ENCODE assay signal across 8 mouse cellular contexts in the genomic region with DNA sequence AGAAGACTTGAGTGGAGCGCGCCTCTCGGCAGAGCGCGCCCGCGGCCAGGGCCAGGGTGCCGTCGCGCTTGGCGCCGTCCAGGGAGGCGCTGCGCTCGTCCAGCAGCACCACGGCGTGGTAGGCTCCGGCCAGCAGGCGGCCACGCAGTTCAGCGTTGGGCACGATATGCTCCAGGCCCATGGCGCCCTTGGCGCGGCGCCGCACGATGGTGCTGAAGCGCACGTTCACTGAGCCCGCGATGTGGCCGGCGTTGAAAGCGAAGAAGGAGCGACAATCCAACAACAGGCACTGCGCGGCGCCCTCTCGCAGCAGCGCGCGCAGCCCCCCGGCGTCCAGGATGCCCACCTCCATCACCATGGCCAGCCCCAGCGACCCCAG. TPM values are rescaled to one million over a fixed set of nuclear protein-coding genes. Genes with fewer than 3 reads are reported as not detected.
A peak's percentile ranks its signal among the peaks of the same experiment; 100 is the strongest.
DNase-seq lines count a peak whose midpoint lies in the region; ATAC-seq and TF ChIP-seq lines count a peak whose summit lies in the region.

No protein-coding gene starts in this region.

- no peaks in the 10 kb centered on the region for H3K9me3 ChIP-seq in heart, embryonic 10.5 days
- H3K9me3 ChIP-seq in embryonic facial prominence, embryonic 10.5 days: no peaks in the 10 kb centered on the region
- H3K9me3 ChIP-seq in kidney, embryonic 16.5 days (ENCODE audit: low read length): no peaks in the 10 kb centered on the region
- no peaks in the 10 kb centered on the region for H3K9me3 ChIP-seq in neural tube, embryonic 11.5 days (ENCODE audit: control insufficient read depth, low read length)
- H3K9me3 ChIP-seq in stomach, embryonic 15.5 days: no peaks in the 10 kb centered on the region

- peak; percentile 84 for TF ChIP-seq CTCF in liver, adult 2 months (IDR thresholded peaks at IDR 0.05; ENCODE audit: low read depth, low read length)

- ATAC-seq in kidney, embryonic 16.5 days (ENCODE audit: low FRiP score, low TSS enrichment): peak; percentile 79
- peak; percentile 70 for ATAC-seq in neural tube, embryonic 11.5 days (ENCODE audit: insufficient read depth, low FRiP score, low TSS enrichment)
- peak; percentile 78 for ATAC-seq in stomach, embryonic 15.5 days (ENCODE audit: insufficient read depth, low FRiP score, low read depth)

- peaks cover 64% of the 10 kb centered on the region for H3K4me1 ChIP-seq in heart, embryonic 10.5 days
- H3K4me1 ChIP-seq in embryonic facial prominence, embryonic 10.5 days: peaks cover 57% of the 10 kb centered on the region
- H3K4me1 ChIP-seq in kidney, embryonic 16.5 days (ENCODE audit: insufficient read depth, low read length): peaks cover 43% of the 10 kb centered on the region
- H3K4me1 ChIP-seq in liver, adult 2 months (ENCODE audit: control insufficient read depth, insufficient read depth, low read length): peaks cover 20% of the 10 kb centered on the region
- peaks cover 30% of the 10 kb centered on the region for H3K4me1 ChIP-seq in neural tube, embryonic 11.5 days (ENCODE audit: control insufficient read depth, insufficient read depth, low read length)
- peaks cover 67% of the 10 kb centered on the region for H3K4me1 ChIP-seq in stomach, embryonic 15.5 days

- 0% methylated on average over 46 of the region's 46 CpGs for WGBS in heart, embryonic 10.5 days
- WGBS in embryonic facial prominence, embryonic 10.5 days: under 1% methylated on average over 46 of the region's 46 CpGs
- 0% methylated on average over 42 of the region's 46 CpGs for whole genome bisulfite sequencing in kidney, embryonic 16.5 days
- WGBS in liver, adult 2 months: under 1% methylated on average over 46 of the region's 46 CpGs
- WGBS in neural tube, embryonic 11.5 days: under 1% methylated on average over 45 of the region's 46 CpGs
- WGBS in stomach, embryonic 15.5 days: 0% methylated on average over 46 of the region's 46 CpGs

- H3K27ac ChIP-seq in heart, embryonic 10.5 days: peak overlapping the region; percentile 98
- peak overlapping the region; percentile 97 for H3K27ac ChIP-seq in embryonic facial prominence, embryonic 10.5 days (replicated peaks)
- peak overlapping the region; percentile 98 for H3K27ac ChIP-seq in kidney, embryonic 16.5 days (ENCODE audit: low read length)
- H3K27ac ChIP-seq in liver, adult 2 months (replicated peaks; ENCODE audit: insufficient read depth, low read depth, low read length): peak overlapping the region; percentile 96
- H3K27ac ChIP-seq in neural tube, embryonic 11.5 days (ENCODE audit: low read depth, low read length): peak overlapping the region; percentile 98
- H3K27ac ChIP-seq in stomach, embryonic 15.5 days: peak overlapping the region; percentile 98

- peaks cover 19% of the 10 kb centered on the region for H3K36me3 ChIP-seq in heart, embryonic 10.5 days
- H3K36me3 ChIP-seq in embryonic facial prominence, embryonic 10.5 days (replicated peaks): peaks cover 21% of the 10 kb centered on the region
- H3K36me3 ChIP-seq in kidney, embryonic 16.5 days (ENCODE audit: insufficient read depth, low read length): peaks cover 5% of the 10 kb centered on the region; the same call in 1 of the 2 replicates
- peaks cover 14% of the 10 kb centered on the region for H3K36me3 ChIP-seq in liver, adult 2 months (ENCODE audit: control insufficient read depth, insufficient read depth, low read length)
- H3K36me3 ChIP-seq in neural tube, embryonic 11.5 days (ENCODE audit: control insufficient read depth, insufficient read depth, low read length): peaks cover 3% of the 10 kb centered on the region
- no peaks in the 10 kb centered on the region for H3K36me3 ChIP-seq in stomach, embryonic 15.5 days

- peak; percentile 94 for DNase-seq in heart, embryonic 10.5 days (ENCODE audit: low spot score)
- DNase-seq in heart, postnatal 36 days: no peak
- peak; percentile 85 for DNase-seq in embryonic facial prominence, embryonic 10.5 days (ENCODE audit: low spot score)
- peak; percentile 75 to 83 for DNase-seq in gastrocnemius, postnatal 36 days
- DNase-seq in liver, adult 2 months (ENCODE audit: extremely low read depth, low read depth, low spot score): no peak
- peak; percentile 83 for DNase-seq in neural tube, embryonic 11.5 days (ENCODE audit: low spot score)

- no peak for TF ChIP-seq POLR2A in liver, adult 2 months (IDR thresholded peaks at IDR 0.05; ENCODE audit: extremely low read depth, insufficient read depth, low read length)

- H3K79me2 ChIP-seq in liver, adult 2 months (ENCODE audit: control insufficient read depth, insufficient read depth, low read length): peaks cover 9% of the 10 kb centered on the region; the same call in 1 of the 2 replicates

- 0 out of 2 replicates have a peak, but pooled peaks cover 5% of the 10 kb centered on the region for H3K27me3 ChIP-seq in heart, embryonic 10.5 days (ENCODE audit: insufficient read depth, poor library complexity, severe bottlenecking)
- H3K27me3 ChIP-seq in embryonic facial prominence, embryonic 10.5 days (replicated peaks; ENCODE audit: low read depth, poor library complexity, severe bottlenecking): peaks cover 21% of the 10 kb centered on the region
- no peaks in the 10 kb centered on the region for H3K27me3 ChIP-seq in kidney, embryonic 16.5 days (ENCODE audit: insufficient read depth, low read length)
- H3K27me3 ChIP-seq in liver, adult 2 months (ENCODE audit: control insufficient read depth, insufficient read depth, low read length): no peaks in the 10 kb centered on the region
- H3K27me3 ChIP-seq in neural tube, embryonic 11.5 days (ENCODE audit: control insufficient read depth, insufficient read depth, low read length): no peaks in the 10 kb centered on the region
- H3K27me3 ChIP-seq in stomach, embryonic 15.5 days (replicated peaks): no peaks in the 10 kb centered on the region

- H3K4me3 ChIP-seq in heart, embryonic 10.5 days: peak overlapping the region; percentile 78
- H3K4me3 ChIP-seq in embryonic facial prominence, embryonic 10.5 days: peak overlapping the region; percentile 66
- H3K4me3 ChIP-seq in kidney, embryonic 16.5 days (ENCODE audit: low read length): peak overlapping the region; percentile 75
- H3K4me3 ChIP-seq in liver, adult 2 months (ENCODE audit: insufficient read depth, low read depth, low read length): peak overlapping the region; percentile 81
- peak overlapping the region; percentile 54 for H3K4me3 ChIP-seq in neural tube, embryonic 11.5 days (ENCODE audit: low read depth, low read length)
- peak overlapping the region; percentile 73 for H3K4me3 ChIP-seq in stomach, embryonic 15.5 days (replicated peaks)

- H3K9ac ChIP-seq in kidney, embryonic 16.5 days (replicated peaks; ENCODE audit: low read length): peak overlapping the region; percentile 90
- H3K9ac ChIP-seq in liver, adult 2 months (ENCODE audit: low read depth, low read length): peak overlapping the region; percentile 98
- H3K9ac ChIP-seq in neural tube, embryonic 11.5 days (ENCODE audit: low read length): peak overlapping the region; percentile 92
- peak overlapping the region; percentile 79 for H3K9ac ChIP-seq in stomach, embryonic 15.5 days

- peak overlapping the region; percentile 87 for H3K4me2 ChIP-seq in kidney, embryonic 16.5 days (replicated peaks; ENCODE audit: low read depth, low read length)
- H3K4me2 ChIP-seq in neural tube, embryonic 11.5 days (ENCODE audit: low read depth): peak overlapping the region; percentile 61
- peak overlapping the region; percentile 89 for H3K4me2 ChIP-seq in stomach, embryonic 15.5 days

- intact Hi-C loops in heart, postnatal 36 days (cut with DNase I): loop anchor here (1.0 to 5.0 kb wide), 5 partner anchors 39 to 131 kb away; no protein-coding TSS in a partner anchor
- intact Hi-C loops in gastrocnemius, postnatal 36 days (cut with DNase I): loop anchor here (2.0 kb wide), 2 partner anchors 41 to 89 kb away; no protein-coding TSS in a partner anchor

RNA-seq across cellular contexts. Expression of gene Ergic1, which starts 53.3 kb away (rescaled TPM):
- polyA plus RNA-seq in heart, embryonic 10.5 days (2016; fragmentation: Nextera tagmentation; extraction: Ambion mirVana): 130 and 150 TPM in 2 replicates
- total RNA-seq in heart, postnatal 36 days (2021): 10 to 100 TPM; 47.5 to 56.2 TPM
- polyA plus RNA-seq in embryonic facial prominence, embryonic 10.5 days (2016; fragmentation: Nextera tagmentation; extraction: Ambion mirVana): 107 and 109 TPM in 2 replicates
- 10 to 100 TPM; 47.2 to 51.5 TPM for total RNA-seq in gastrocnemius, postnatal 36 days (2021)
- 131 and 141 TPM in 2 replicates for polyA plus RNA-seq in kidney, embryonic 16.5 days (2015; fragmentation: Nextera tagmentation; extraction: Ambion mirVana)
- total RNA-seq in liver, adult 2 months (2014; rRNA removed): 30.7 and 34.6 TPM in 2 replicates
- polyA plus RNA-seq in liver, adult 2 months (2012; rRNA removed): 93.3 and 106 TPM in 2 replicates
- 121 and 126 TPM in 2 replicates for polyA plus RNA-seq in neural tube, embryonic 11.5 days (2014; fragmentation: Nextera tagmentation; extraction: Ambion mirVana)
- 106 and 113 TPM in 2 replicates for polyA plus RNA-seq in stomach, embryonic 15.5 days (2015; fragmentation: Nextera tagmentation; extraction: Ambion mirVana)

RNA-seq across cellular contexts. Expression of gene Dusp1, which starts 54.0 kb away (rescaled TPM):
- polyA plus RNA-seq in heart, embryonic 10.5 days (2016; fragmentation: Nextera tagmentation; extraction: Ambion mirVana): 28.8 and 31.5 TPM in 2 replicates
- 100 to 1,000 TPM in 1 of 2 experiments, 10 to 100 TPM in 1; 49.6 to 105 TPM for total RNA-seq in heart, postnatal 36 days (2021)
- 22.5 and 23.3 TPM in 2 replicates for polyA plus RNA-seq in embryonic facial prominence, embryonic 10.5 days (2016; fragmentation: Nextera tagmentation; extraction: Ambion mirVana)
- total RNA-seq in gastrocnemius, postnatal 36 days (2021): 100 to 1,000 TPM in 1 of 2 experiments, 10 to 100 TPM in 1; 74.6 to 112 TPM
- polyA plus RNA-seq in kidney, embryonic 16.5 days (2015; fragmentation: Nextera tagmentation; extraction: Ambion mirVana): 26.8 and 28.3 TPM in 2 replicates
- 10.5 and 10.7 TPM in 2 replicates for total RNA-seq in liver, adult 2 months (2014; rRNA removed)
- polyA plus RNA-seq in liver, adult 2 months (2012; rRNA removed): 22.2 and 40.0 TPM in 2 replicates
- 32.9 and 34.0 TPM in 2 replicates for polyA plus RNA-seq in neural tube, embryonic 11.5 days (2014; fragmentation: Nextera tagmentation; extraction: Ambion mirVana)
- 15.8 and 19.3 TPM in 2 replicates for polyA plus RNA-seq in stomach, embryonic 15.5 days (2015; fragmentation: Nextera tagmentation; extraction: Ambion mirVana)

Comparison
In these comparisons a context has a peak if more than half of its experiments do, and no peak if none do; other contexts are left out.
1. DNase-seq: peak in heart, embryonic 10.5 days (single experiment), embryonic facial prominence, embryonic 10.5 days (single experiment), gastrocnemius, postnatal 36 days (2 of 2) and neural tube, embryonic 11.5 days (single experiment); none in heart, postnatal 36 days (0 of 2) and liver, adult 2 months (single experiment).
2. Peak in every context shown above with its lines, with median percentiles within 50 percentile points of each other: H3K27ac ChIP-seq, H3K4me3 ChIP-seq, ATAC-seq, H3K4me2 ChIP-seq and H3K9ac ChIP-seq.